Mouse (Mus musculus) forebrain, embryonic 14.5 days (tissue): Measurements from ENCODE around the gene Agbl4. TPM values are rescaled to one million over a fixed set of nuclear protein-coding genes. Genes with fewer than 3 reads are reported as not detected.

Experiments
- ATAC-seq: fragments of 200-750 bp; cut with Nextera tagmentation; 2 replicates; pipeline ENCODE4 v1.8.0; 2017; ENCODE audit warnings: mild to moderate bottlenecking, moderate library complexity
- DNase-seq: peaks from one replicate; pipeline ENCODE4 v3.0.0-alpha.2; 2015; ENCODE audit warnings: low spot score
- H3K27ac ChIP-seq: fragments of 300-500 bp; sonication (generic); 2 replicates; pipeline ENCODE4 v1.5.1; 2014; ENCODE audit warnings: low read depth, mild to moderate bottlenecking, control low read depth, low read length, moderate library complexity
- H3K27me3 ChIP-seq: fragments of 300-500 bp; sonication (generic); replicated peaks from 2 replicates; pipeline ENCODE4 v1.6.1; 2014; ENCODE audit warnings: low read length, control low read depth, mixed read lengths; ENCODE audit not compliant: control insufficient read depth, insufficient read depth
- H3K36me3 ChIP-seq: fragments of 300-500 bp; sonication (generic); 2 replicates; pipeline ENCODE4 v1.6.1; 2014; ENCODE audit warnings: low read length, control low read depth; ENCODE audit not compliant: control insufficient read depth, insufficient read depth
- H3K4me1 ChIP-seq: fragments of 300-500 bp; sonication (generic); 2 replicates; pipeline ENCODE4 v1.6.1; 2014; ENCODE audit warnings: antibody characterized with exemption, low read length, control low read depth; ENCODE audit not compliant: control insufficient read depth, insufficient read depth
- H3K4me2 ChIP-seq: fragments of 300-500 bp; sonication (generic); 2 replicates; pipeline ENCODE4 v1.6.1; 2014; ENCODE audit warnings: mild to moderate bottlenecking, control low read depth, low read length
- H3K4me3 ChIP-seq: fragments of 300-500 bp; sonication (generic); 2 replicates; pipeline ENCODE4 v1.5.1; 2014; ENCODE audit warnings: low read depth, low read length, control low read depth
- H3K9ac ChIP-seq: fragments of 300-500 bp; sonication (generic); 2 replicates; pipeline ENCODE4 v1.6.1; 2014; ENCODE audit warnings: mild to moderate bottlenecking, low read length, control low read depth, moderate library complexity
- H3K9me3 ChIP-seq: fragments of 300-500 bp; sonication (generic); replicated peaks from 2 replicates; pipeline ENCODE4 v1.6.1; 2016; ENCODE audit warnings: low read length, control low read depth, mixed read lengths; ENCODE audit not compliant: control insufficient read depth
- WGBS: fragments of 180-500 bp; shearing (Covaris S2); extraction: QIAGEN DNeasy Blood & Tissue Kit; methylation state at CpG from one replicate; pipeline ENCODE4 v1.1.7; 2014; 5-methylcytosine and 5-hydroxymethylcytosine counted together
- polyA plus RNA-seq: library from polyadenylated mRNA; unstranded; fragments of >200 nt; fragmentation: Nextera tagmentation; extraction: Ambion mirVana; gene quantifications from 2 replicates; pipeline ENCODE4 v1.2.1, GENCODE M21; 2014

Gene Agbl4
- 2.2 and 2.3 TPM in 2 replicates for polyA plus RNA-seq

DNA sequence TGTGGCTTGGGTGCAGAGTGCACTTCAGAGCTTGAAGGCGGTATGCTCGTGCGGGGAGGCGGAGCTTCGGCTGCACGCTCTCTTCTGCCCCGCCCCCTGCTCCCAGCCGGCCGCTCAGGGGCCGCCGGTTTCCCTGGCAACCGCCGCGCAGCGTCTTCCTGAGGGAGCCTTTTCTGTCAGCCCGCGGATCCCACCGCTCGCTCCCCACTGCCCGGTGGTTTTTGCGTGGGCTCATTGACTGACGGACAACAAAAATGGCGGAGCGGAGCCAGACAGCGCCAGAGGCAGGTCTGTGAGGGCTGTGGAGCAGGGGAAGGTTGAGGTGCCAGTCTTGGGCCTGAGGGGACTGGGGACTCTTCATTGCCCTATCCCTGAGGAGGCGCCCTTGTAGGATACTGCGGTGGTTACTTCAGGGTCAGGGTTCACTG is at the start of gene Agbl4:
TSS of gene Agbl4 (plus strand) at position 44 of the 428 bp plus-strand sequence.
- Histone ChIP-seq H3K9me3 (no peaks in the 10 kb centered on the region), H3K4me3 (peak within 1 kb of the TSS; percentile 51), H3K36me3 (no peaks in the 10 kb centered on the region), H3K4me1 (peaks cover 13% of the 10 kb centered on the region; the same call in 1 of the 2 replicates), H3K4me2 (peak within 1 kb of the TSS; percentile 65), H3K27me3 (no peaks in the 10 kb centered on the region), H3K9ac (peak within 1 kb of the TSS; percentile 67), H3K27ac (peak within 1 kb of the TSS; percentile 9; the same call in 1 of the 2 replicates)
- WGBS = under 1% methylated on average over 27 of the region's 27 CpGs
- peak; percentile 99 for ATAC-seq
- peak; percentile 92 for DNase-seq

DNA sequence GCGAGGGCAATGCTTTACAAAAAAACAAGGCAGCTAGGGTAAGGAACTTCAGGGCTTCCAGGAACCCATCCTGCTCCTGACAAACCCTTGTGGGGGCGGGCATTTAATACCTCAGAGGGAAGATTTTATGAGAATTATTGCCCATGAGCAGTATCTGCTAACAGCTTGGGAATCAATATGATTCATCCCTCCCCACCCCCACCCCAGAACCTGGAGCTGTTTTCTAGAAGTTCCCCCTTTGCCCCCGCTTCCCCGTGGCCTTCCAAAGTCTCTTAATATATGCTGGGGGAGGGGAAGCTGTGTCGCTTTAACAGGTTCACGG is 46.6 kb upstream of the Agbl4 start:
- Histone ChIP-seq H3K9ac (peak overlapping the region; percentile 87), H3K4me1 (0 out of 2 replicates have a peak, but pooled peaks cover 4% of the 10 kb centered on the region), H3K36me3 (no peaks in the 10 kb centered on the region), H3K27ac (peak overlapping the region; percentile 73), H3K27me3 (no peaks in the 10 kb centered on the region), H3K4me3 (peak overlapping the region; percentile 68), H3K4me2 (peak overlapping the region; percentile 62), H3K9me3 (no peaks in the 10 kb centered on the region)
- ATAC-seq = 0 out of 2 replicates have a peak, but pooled peaks have one; percentile 0
- DNase-seq = no peak
- WGBS = 6% methylated on average over 6 of the region's 6 CpGs

DNA sequence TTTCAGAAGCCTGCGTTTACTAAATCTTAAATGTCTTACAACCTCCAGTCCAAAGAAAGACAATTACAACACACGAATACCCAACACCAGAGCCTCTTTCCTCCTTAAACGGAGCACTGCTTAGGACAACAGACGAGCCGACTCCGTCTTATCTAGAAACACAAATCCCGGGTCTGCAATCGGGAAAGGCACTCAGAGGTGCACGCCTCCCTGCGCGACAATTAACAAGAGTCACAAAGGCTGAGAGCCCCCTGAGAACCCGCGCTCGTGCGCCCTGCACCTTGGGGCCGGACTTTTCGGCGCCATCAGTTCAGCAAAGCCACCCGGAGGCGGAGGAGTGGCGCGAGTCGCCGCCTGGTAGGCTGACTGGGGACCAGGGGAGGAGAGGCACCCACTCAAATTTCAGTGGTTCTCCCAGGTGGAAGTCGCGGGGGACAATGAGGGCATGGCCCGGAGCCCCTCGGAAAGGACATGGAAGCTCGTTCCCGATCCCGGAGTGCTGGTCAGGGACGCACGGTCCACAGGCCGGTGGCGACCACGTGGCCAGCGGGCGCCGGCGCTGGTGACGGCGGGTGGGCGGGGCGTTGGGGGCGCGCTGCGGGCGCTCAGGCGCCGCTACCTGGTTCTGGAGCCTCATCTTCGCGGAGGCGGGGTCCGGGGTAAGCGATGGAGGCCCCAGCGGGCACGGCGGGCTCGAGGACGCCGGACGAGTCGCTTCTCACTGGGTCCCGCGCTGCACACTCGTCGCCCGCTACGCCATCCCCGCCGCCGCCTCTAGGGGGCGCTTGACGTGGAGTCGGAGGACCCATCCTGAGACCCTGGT is 46.1 kb upstream of the Agbl4 start, which contains the start of gene Elavl4:
TSS of gene Elavl4 (minus strand) at position 732 of the 823 bp plus-strand sequence.
- Histone ChIP-seq H3K9me3 (no peaks in the 10 kb centered on the region), H3K4me1 (0 out of 2 replicates have a peak, but pooled peaks cover 4% of the 10 kb centered on the region), H3K4me3 (peak within 1 kb of the TSS; percentile 68), H3K4me2 (peak within 1 kb of the TSS; percentile 62), H3K9ac (peak within 1 kb of the TSS; percentile 87), H3K27ac (peak within 1 kb of the TSS; percentile 73), H3K36me3 (no peaks in the 10 kb centered on the region), H3K27me3 (no peaks in the 10 kb centered on the region)
- DNase-seq (peak; percentile 86), ATAC-seq (peak; percentile 96)
- under 1% methylated on average over 71 of the region's 75 CpGs for whole genome bisulfite sequencing

DNA sequence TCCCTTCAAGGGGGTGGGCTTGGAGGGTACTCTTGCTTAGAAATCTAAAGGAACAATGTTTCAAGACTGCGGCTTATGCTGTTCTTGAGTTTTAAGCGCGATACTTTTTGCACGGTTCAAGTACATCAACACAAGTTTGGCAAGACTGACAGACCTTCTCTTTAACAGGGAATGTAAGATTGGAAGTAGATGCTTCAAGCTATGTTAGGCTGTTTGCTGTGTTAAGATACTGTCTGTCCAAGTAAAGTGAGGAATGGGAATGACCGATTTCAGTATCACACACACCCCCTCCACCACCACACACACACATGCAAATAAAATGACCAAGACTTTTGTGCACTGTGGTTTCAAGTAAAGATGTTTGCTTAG is 45.5 kb upstream of the Agbl4 start:
- WGBS = 4% methylated on average over 5 of the region's 5 CpGs
- no peak for ATAC-seq
- H3K4me3 ChIP-seq = peak overlapping the region; percentile 68

DNA sequence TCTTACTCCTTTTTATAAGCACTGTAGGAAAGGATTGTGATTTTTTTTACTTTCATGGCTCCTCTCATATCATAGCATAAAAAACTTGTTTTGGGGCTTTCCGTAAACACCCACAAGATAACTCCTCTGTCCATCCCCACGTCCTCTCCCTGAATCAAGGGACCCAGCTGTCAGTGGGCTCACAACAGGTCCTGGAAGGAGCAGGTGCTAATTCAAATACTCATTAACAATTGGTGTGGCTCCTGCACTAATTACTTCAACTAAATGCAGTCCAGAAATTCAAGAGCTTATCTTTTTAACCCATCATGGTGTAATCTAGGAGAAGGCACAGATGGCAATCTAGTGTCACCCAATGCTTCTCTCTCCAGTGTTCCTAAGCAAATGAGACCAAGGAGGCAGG is 36.9 kb upstream of the Agbl4 start:
- Histone ChIP-seq H3K4me2 (no peak overlapping the region), H3K36me3 (no peaks in the 10 kb centered on the region), H3K27ac (no peak overlapping the region), H3K27me3 (no peaks in the 10 kb centered on the region), H3K9me3 (no peaks in the 10 kb centered on the region), H3K4me1 (no peaks in the 10 kb centered on the region), H3K9ac (no peak overlapping the region), H3K4me3 (no peak overlapping the region)
- DNase-seq = peak; percentile 11
- WGBS = 55% methylated on average over 2 of the region's 2 CpGs
- ATAC-seq = no peak

More for the DNA sequence above, 45.5 kb upstream of the Agbl4 start:
- Histone ChIP-seq H3K27me3 (no peaks in the 10 kb centered on the region), H3K4me2 (peak overlapping the region; percentile 62), H3K9ac (peak overlapping the region; percentile 87), H3K4me1 (0 out of 2 replicates have a peak, but pooled peaks cover 4% of the 10 kb centered on the region), H3K36me3 (no peaks in the 10 kb centered on the region), H3K9me3 (no peaks in the 10 kb centered on the region), H3K27ac (peak overlapping the region; percentile 73; the same call in 1 of the 2 replicates)
- no peak for DNase-seq

DNA sequence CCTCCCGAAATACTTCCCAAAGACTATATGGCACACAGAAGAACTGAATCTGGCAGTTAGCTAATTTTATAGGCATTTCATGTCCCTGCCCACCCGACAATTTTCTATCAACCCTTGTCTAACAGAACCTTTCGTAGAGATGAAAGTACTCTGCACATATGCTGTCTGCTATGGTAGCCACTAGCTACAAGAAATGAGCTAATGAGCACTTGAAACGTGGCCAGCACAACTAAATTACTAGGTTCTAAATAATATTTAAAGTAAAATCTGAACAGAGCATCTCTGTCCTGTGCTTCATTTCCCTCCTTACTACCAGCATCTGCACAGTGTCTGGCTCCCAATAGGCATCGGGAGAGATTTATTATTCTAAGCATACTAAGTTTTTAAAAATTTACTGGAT is 1.2 kb upstream of the Agbl4 start:
- no peak overlapping the region for H3K9ac ChIP-seq
- H3K36me3 ChIP-seq = no peaks in the 10 kb centered on the region
- peaks cover 13% of the 10 kb centered on the region; the same call in 1 of the 2 replicates for H3K4me1 ChIP-seq
- WGBS = 34% methylated on average over 5 of the region's 5 CpGs
- no peaks in the 10 kb centered on the region for H3K9me3 ChIP-seq
- no peak overlapping the region for H3K4me2 ChIP-seq
- H3K27me3 ChIP-seq = no peaks in the 10 kb centered on the region
- ATAC-seq (no peak), DNase-seq (peak; percentile 60)
- H3K27ac ChIP-seq = no peak overlapping the region
- H3K4me3 ChIP-seq = no peak overlapping the region

DNA sequence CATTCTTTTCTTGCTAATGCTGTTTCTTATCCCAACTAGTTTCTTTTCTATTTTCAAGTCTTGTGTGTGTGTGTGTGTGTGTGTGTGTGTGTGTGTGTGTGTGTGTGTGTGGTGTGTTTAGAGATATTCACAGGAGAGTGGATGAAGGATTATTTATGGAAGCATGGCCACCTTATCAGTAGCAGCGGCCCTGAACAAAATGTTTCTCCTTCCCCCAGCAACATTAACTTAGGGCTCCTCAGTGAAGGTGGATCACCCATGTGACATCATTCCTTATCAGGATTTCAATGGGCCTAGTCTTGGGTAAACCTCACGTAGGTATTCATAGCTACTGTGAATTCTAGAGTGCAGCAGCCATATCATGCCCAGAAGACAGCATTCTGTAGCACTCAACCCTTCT is 22.8 kb downstream of the Agbl4 start:
- H3K27ac ChIP-seq = no peak overlapping the region
- H3K9ac ChIP-seq = no peak overlapping the region
- no peaks in the 10 kb centered on the region for H3K36me3 ChIP-seq
- H3K4me1 ChIP-seq = no peaks in the 10 kb centered on the region
- no peak overlapping the region for H3K4me2 ChIP-seq
- H3K4me3 ChIP-seq = no peak overlapping the region
- 78% methylated on average over 2 of the region's 2 CpGs for WGBS
- no peak for DNase-seq
- ATAC-seq = no peak
- H3K27me3 ChIP-seq = no peaks in the 10 kb centered on the region
- H3K9me3 ChIP-seq = no peaks in the 10 kb centered on the region

DNA sequence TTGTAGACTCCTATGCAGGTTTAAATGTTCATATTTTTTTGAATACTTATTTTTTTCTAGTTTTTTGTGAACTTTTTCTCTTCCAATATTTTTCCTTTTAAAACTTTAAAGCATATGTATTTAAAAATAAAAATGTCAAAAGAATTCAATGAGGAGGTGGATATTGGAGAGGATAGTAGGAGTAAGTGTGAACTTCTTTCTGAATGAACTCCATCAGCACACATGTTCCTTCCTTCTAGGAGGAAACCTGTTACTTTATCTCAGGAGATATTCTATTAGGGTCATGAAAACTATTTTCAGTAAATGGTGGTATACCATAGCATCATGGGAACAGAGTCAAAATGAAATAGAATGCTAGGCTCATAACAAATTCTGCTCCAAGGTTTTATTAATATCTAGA is 30.2 kb downstream of the Agbl4 start:
- no peaks in the 10 kb centered on the region for H3K4me1 ChIP-seq
- no peaks in the 10 kb centered on the region for H3K36me3 ChIP-seq
- no peak overlapping the region for H3K4me3 ChIP-seq
- no peaks in the 10 kb centered on the region for H3K9me3 ChIP-seq
- H3K27me3 ChIP-seq = no peaks in the 10 kb centered on the region
- DNase-seq (no peak), ATAC-seq (no peak)
- H3K27ac ChIP-seq = no peak overlapping the region
- H3K9ac ChIP-seq = no peak overlapping the region
- H3K4me2 ChIP-seq = no peak overlapping the region

DNA sequence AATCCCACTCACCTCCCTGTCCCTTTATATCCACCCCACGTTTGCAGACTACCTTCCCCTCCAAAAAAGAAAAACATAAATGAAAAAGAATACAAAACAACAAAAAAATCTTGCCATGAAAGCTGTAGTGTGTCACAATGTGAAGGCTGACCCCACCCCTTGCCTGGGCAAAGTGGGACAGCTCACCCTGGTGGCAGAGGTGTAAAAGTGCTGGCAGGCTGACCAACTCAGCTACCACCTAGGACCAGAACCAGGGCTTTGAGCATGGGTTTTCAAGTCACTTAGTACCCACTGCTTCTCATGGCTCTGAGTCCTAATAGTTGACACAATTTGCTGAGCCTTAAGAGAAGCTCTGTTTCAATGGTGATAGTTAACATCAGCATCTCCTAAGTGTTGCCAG is 96.9 kb downstream of the Agbl4 start:
- Histone ChIP-seq H3K27ac (no peak overlapping the region), H3K9me3 (no peaks in the 10 kb centered on the region), H3K4me3 (no peak overlapping the region), H3K27me3 (no peaks in the 10 kb centered on the region), H3K4me1 (no peaks in the 10 kb centered on the region), H3K9ac (no peak overlapping the region), H3K36me3 (no peaks in the 10 kb centered on the region), H3K4me2 (no peak overlapping the region)
- ATAC-seq = no peak
- DNase-seq = peak; percentile 2
- WGBS = 52% methylated on average over 1 of the region's 1 CpGs
